Mouse (Mus musculus) retina, postnatal 7 days (tissue): ENCODE results near the gene Scnn1a.
A peak's percentile ranks its signal among the peaks of the same experiment; 100 is the strongest.
"Not testable (repeated sequence)": the region's sequence is repeated elsewhere in the genome, so short reads cannot be mapped to it uniquely, and the experiment has no call there.

Source experiments
- DNase-seq: peaks from one replicate; pipeline ENCODE4 v3.0.0-alpha.2; 2012; ENCODE audit warnings: low read depth, low spot score

Scnn1a gene

DNA sequence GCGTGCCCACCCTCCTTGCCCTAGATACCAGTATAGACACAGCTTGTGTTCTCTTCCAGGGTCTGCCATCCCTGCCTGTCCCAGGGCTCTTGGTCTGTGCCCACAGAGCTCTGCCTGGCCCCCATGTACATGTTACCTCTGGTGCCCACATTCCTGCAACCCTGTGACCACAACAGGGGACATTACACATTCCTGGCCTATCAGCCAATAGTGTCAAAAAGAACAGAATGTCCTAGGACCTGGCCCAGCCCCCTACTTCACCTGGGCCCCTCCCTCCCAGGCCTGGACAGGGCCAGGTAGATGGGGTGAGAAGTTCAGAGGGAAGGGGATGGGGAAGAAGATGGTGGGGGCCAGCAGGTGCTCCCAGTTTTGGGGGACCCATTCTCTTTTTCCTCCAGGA lies at the start of gene Scnn1a:
TSS of gene Scnn1a (plus strand) at position 337 of the 400 bp plus-strand sequence.
- no peak for DNase-seq

DNA sequence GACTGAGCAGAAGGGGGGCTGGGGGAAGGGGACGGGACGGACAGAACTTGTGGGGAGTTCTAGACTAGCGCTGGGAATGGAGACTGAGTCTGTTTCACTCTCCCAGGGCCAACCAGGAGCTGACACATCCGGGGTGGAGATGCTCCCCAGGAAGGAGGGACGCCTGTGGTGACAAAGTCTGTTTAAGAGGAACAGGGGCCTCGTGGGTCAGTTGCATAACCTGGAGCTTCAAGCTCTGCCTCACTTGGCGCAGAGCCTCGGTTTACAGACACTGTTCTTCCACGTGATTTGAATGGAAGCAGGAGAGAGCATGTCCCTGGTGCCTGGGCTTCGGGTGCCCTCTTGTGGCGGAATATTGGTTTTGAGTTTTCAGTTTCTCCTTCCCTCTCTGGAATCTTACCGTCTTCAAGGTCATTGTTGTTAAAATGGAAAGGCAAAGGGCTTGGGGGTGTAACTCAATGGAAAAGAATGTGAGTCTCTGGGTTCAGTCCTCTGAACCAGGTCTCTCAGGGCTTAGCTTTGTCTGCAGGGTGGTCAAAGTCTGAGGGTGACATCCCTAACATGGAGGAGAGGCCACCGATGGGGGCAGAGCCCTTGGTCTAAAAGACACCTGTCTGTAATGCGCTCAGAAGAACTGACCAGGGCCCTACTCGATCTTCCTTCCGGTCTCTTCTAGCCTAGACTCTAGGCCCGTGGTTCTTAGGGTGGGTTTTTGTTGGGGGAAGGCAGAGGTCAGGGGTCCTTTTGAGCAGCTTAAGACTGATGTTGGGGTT lies 48.8 kb upstream of the Scnn1a start:
- peak; percentile 78 for DNase-seq

DNA sequence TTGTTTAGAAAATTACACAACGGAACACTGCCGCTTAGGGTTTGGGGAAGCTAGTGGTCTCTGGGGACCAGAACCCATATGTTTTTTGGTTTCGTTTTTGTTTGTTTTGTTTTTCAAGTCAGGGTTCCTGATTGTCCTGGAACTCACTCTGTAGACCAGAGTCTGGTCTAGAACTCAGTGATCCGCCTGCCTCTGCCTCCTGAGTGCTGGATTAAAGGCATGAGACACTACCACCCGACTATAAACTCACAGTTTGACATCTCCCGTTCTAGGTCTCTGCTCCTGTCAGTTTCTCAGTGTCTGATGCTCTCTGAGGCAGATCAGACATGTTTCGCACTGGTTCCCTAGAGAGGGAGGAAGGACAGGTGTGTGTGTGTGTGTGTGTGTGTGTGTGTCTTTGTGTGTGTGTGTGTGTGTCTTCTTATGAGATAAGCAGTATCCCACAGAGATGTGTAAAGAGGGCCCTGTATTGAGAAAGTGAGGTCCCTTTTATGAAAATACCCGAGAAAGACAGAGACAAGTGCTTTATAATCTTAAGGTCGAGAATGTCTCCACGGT lies 48.2 kb upstream of the Scnn1a start:
- DNase-seq = no peak

DNA sequence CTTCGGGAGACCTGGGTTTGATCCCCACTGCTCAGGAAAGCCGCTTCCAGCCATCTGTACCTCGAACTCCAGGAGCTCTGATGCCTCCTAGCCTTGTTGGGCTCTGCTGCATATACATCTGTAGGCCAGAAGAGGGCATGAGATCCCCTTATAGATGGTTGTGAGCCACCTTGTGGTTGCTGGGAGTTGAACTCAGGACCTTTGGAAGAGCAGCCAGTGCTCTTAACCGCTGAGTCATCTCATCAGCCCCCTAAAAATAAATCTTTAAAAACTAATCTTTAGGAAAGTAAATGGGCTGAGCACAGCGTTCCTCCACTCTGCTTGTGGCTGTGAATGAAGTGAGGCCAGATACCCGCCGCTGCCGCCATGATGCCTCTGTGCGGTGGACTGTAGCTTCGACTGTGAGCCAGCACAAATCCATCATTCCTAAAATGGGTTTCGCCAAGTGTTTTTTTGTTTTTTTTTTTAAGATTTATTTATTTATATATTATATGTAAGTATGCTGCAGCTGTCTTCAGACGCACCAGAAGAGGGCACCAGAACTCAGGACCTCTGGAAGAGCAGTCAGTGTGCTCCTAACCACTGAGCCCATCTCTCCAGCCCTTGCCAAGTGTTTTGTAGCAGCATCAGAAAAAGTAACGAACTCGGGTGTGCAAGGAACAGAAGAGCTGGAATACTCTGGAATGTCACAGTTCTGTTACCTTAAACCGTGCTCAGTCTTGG lies 45.5 kb upstream of the Scnn1a start:
- no peak for DNase-seq

DNA sequence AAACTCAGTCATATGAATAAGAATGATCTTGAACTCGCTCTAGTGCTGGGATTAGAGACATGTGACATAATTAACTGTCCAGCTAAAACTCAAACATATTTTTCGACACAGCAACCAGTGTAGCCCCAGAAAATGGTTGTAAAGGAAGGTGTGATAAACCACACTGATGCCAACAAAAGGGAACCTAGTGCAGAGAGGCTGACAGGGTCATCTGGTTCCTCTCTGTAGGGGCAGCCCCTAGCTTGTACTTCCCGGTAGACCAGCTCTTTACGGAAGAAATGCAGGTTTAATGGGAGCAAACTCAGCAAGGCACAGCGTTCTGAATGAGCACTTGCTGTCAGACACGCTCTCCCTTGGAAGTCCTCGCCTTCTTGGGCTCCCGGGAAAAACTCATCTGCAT lies 40.7 kb upstream of the Scnn1a start:
- no peak for DNase-seq

DNA sequence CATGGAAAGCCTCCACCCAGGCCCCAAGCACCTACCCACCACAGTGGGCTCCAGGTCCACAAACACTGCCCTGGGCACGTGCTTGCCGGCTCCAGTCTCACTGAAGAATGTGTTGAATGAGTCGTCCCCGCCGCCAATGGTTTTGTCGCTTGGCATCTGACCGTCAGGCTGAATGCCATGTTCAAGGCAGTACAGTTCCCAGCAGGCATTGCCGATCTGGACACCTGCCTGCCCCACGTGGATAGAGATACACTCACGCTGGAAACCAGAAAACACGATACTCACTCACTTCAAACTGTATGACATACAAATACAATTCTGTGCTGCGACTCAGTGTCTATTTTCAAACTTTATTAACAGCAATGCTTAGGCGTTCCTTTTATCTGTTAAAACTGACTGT lies 37.7 kb upstream of the Scnn1a start:
- DNase-seq = not testable (repeated sequence)

DNA sequence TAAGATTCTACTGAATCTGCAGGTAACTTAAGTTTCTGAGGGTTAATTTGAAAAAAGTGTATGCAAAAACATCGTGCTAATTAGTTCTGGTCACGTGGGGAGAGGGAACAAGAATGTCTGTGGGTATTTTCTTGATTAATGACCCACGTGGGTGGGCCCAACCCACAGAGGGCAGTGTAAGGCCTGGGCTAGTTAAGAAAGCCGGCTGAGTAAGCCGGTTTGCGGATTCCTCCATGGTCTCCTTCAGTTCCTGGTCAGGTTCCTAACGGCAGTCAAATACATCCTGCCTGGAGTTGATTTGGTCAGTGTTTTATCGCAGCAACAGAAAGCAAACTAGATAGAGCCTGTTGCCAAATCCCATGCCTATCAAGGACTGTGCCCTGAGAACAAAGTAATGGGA lies 36.2 kb upstream of the Scnn1a start:
- no peak for DNase-seq

DNA sequence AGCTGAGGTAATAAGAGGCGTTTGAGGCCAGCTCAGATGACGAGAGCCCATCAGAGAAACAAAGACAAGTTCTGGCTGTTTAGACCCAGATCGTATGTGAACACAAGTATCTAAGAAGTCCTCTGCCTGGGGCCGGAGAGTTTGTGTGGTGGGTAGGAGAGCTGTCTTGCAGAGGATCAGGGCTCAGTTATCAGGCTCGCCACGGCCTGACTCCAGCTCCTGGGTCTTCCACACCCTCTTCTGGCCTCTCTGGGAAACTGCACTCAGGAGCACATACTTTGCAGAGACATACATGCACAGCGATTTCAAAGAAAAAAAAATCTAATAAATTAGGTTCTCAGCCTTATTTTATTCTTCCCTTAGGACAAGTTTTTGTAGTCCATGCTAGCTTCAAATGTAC lies 35.7 kb upstream of the Scnn1a start:
- no peak for DNase-seq

DNA sequence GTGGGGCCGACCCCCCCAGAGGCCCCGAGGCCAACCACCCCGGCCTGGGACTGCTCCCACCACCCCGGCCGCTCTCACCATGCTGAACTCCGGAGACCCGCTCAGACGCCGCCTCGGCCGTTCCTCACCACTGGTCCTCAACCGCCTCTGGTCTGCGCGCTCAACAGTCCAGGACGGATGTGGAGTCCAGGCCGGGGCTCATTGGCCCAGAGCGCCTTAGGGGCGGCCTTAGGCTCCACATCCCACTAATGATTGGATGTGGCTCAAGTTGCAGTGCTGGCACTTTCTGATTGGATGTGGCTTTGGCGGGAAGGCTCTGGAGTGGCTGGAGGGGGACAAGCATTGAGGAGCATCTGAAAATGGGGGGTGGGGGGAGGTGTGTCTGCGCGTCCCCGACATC lies 34.6 kb upstream of the Scnn1a start, which contains the start of gene Tuba3a:
TSS of gene Tuba3a (minus strand) at position 153 of the 400 bp plus-strand sequence.
- DNase-seq = no peak

DNA sequence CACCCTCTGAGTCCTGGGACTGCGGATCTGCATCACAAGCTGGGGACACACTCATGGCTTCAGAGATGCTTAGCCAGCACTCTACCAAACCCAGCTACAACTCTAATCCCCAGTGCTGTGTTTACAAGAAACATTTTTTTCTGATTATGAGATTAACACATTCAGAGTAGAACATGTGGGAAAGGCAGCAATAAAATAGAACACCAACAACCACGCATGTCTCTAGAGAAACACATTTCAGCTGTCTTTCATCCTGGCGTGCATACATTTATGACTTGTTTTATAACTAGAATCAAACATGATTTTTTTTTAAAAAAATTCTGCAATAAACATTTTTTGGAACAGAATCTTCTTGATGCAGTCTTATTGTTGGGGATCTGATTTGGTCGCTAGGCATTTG lies 33.5 kb upstream of the Scnn1a start:
- no peak for DNase-seq

DNA sequence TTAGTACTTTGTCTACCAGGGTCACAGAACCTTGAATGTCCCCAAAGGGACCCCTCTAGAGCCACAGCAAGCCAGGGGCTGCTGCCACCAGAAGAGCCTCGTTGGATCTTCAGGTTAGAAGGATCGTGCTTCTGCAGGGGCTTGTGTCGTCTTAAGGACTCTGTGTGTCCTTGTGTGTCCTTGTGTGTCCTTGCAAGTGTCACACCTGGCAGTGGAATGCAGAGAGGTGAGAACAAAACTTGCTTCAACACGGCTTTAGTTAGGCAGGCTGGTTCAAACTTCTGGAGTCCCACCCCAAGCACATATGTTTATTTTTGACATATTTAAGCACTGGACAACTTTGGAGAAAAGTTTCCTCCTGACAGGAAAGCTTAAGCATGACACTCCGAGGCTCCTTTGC lies 31.7 kb upstream of the Scnn1a start:
- DNase-seq = no peak

DNA sequence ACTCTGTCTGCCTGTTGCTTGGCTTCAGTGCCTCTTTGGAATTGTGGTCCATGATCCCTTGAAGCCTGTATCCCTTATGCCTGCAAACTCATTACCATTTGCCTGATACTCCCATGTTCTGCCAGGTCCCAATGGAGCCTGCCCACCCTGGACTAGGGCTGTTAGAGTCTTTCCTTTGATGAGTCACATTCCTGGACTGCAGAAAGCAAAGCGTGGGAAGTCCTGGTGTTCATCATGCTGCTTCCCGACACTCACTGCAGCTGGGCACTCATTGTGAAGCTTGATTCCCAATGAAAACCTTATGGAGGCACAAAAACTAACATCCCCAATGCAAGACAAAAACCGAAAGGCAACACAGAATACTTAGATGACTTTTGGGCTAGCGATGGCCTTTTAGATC lies 29.1 kb upstream of the Scnn1a start:
- DNase-seq = no peak

DNA sequence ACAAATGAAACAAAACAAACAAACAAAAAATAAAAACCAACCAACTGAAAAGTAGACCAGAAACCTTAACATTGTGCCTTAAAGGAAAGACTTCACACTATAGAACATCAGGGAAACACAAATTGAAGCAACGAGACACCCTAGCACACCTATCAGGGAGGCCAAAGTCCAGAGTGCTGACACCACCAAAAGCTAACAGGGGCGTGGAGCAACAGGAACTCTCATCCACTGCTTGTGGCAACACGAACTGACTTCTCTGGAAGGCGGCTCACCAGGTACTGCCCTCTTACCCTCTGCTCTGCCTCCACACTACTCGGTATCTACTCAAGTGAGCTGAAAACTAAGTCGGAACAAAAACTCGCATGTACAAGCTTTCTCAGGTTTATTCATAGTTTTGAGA lies 28.2 kb upstream of the Scnn1a start:
- no peak for DNase-seq

DNA sequence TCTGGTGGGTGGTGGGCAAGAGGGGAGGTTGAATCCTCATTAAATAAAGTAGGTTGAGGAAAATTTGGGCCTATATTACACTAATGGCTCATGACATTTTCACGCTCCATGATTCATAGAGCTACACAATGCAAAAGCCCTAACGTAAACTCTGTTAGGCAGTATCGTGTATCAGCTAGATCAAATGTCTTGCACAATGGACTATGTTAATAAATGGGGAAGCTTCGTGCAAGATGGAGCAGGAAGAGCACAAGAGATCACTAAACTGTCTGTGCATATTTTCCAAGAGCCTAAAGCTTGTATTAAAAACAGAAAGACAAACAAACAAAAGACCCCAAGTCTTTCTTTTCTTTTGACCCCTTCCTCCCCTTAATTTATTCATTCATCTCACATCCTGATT lies 26.4 kb upstream of the Scnn1a start:
- no peak for DNase-seq

DNA sequence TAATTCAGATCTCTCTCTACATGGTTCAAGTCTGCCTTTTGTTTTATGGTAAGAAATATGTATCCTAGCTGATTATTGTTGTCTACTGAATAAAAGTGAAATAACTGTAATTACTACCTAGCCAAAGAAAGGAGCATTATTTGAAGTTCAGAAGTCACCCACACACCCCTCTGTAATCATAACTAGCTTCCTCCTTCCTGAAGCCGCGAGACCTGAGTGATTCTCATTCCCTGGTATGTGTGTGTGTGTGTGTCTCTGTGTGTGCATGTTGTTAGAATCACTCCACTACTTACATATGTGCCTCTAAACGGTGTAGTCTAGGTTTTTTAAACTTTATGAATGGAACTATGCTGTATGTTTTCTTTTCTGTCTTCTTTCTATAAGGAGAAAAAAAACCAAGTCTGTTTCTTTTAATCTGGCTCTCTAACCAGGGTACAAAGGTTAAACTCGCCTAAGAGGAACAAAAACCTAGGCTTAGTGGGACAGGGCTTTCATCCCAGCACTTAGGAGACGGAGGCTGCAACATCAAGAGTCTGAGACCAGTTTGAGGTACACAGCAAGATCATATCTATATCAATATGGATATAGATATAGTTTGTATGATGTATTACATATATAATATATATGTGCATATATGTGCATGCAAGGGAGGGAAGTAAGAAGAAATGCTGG lies 23.2 kb upstream of the Scnn1a start:
- DNase-seq = no peak

DNA sequence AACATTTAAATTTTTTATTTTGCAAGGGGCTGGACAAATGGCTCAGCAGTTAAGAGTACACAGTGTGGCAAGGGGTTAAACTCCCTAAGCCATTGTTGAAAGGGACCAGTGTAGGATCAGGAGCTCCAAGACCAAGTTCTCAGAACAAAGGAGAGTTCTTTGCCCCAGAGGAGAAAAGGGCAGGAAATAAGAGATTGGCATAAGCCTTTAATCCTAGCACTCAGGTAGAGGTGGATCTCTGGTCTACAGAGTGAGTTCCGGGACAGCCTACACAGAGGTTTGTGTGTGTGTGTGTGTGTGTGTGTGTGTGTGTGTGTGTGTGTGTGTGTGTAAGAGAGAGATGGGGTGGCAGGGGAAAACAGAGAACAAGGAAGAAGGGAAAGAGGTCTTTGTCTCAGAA lies 19.5 kb upstream of the Scnn1a start:
- DNase-seq = no peak

DNA sequence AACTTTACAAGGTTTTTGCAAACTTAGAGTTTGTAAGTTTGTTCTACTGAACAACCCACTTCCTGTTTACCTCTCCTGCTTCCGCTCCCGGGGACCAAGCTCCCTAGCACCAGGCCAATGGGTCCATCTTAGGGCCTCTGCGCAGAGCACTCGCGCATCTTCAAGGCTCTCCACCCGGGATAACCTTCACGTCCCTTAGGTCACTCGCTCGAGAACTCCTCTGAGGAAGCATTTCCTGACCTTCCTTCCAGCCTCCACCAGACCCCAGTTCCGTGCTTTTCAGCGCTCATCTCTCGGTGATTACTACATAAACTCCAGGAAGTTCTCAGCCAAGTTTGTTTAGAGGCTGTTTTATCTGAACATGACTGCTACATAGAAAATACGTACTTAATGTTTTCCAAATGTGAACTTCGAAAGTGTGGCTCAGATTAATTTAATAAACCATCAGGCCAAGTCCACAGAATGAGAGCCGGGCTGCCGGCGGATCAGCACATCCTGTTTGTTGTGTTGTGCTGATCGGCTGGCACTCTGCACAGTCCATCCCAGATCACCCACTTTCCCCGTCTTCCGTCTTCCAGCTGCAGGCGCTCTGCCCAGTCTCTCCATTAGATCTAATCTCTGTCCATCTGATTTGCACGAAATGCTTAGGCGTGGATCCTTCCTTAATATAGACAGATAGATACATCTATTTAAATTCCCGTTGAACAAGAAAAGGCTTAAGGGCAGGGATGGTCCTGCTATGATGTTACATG lies 18.1 kb upstream of the Scnn1a start:
- no peak for DNase-seq

DNA sequence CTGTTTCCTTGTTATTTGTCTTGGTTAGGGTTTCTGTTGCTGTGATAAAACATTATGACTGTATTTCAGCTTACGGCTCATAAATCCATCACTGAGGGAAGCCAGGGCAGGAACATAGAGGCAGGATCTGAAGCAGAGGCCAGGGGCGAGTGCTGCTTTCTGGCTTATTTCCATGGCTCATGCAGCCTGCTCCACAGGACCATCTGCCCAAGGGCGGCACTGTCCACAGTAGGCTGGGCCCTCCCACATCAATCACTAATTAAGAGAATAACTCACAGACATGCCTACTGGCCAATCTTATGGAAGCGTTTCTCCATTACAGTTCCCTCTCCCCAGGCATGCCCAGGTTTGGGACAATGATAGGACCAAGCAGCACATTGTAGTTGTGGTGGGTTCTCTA lies 17.2 kb upstream of the Scnn1a start:
- DNase-seq = no peak

DNA sequence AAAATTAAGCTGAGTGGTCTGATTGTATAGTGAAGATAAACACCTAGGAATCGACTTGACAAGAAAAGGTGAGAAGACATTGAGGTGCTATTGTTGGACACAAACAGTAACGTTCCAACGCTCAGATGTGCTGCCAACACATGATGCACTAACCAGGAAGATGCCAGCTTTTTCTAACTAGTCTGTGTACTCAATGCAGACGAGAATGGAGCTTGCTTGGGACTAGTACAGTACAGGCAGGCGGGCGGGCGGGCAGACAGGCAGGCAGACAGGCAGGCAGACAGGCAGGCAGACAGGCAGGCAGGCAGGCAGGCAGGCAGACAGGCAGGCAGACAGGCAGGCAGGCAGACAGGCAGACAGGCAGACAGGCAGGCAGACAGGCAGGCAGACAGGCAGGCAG lies 16.1 kb upstream of the Scnn1a start:
- not testable (repeated sequence) for DNase-seq

DNA sequence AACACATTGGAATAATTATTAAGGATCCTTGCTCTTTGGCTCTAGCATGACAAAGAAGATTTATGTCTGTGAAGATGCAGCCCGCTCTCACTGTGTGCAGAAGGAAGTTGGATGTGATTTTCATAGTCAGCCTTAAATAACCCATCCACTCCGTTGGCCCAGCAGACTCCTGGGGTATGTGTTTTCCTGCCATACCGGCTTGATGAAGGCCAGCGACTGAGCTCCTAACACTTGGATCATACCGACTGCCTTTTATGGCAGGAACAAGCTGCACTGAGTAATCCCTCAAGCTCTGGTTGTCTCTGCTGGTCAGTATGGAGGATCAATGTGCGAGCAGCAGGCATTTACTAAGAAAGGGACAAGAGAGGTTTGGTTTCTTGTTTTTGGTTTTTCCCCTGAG lies 15.0 kb upstream of the Scnn1a start:
- no peak for DNase-seq

DNA sequence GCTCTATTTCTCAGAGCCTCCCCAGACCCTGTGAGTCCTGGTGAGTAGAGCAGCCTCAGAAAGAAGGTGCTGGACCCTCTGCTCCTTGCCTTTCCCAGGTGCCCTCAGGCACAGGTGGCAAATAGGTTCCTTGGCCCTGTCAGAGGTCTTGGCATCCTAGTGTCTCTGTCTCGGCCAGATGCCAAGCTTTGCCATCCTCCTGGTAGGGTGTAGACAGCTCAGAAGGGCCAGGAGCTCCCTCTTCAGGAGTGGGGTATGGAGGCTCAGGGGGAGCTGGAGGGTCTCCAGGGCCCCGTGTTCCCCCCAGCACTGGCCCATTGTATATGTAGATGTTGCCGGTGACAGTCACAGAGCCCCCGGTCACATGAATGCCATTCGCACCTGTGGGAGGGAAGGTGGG lies 13.4 kb upstream of the Scnn1a start:
- no peak for DNase-seq

DNA sequence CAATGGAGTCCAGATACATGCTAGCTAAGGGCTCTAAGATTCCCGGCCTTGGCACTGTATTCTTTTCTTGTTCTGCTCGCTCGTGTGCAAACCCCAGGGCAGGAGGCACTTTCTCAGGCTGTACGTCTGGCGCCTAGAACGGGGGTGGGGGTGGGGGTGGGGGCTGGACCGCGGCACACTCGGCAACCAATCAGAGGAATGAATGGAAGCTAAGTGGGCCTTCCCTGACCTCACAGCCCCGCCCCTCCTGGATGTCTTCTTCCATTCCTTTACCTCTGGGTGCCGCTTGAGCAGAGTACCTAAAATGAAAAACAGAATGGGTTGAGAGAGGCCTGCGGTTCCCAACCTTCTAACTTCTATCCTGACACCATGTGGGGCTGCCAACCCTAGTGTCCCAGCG lies 11.5 kb upstream of the Scnn1a start:
- DNase-seq = no peak
